Mouse (Mus musculus): ENCODE results near the gene Tymp.

The Tymp gene

DNA sequence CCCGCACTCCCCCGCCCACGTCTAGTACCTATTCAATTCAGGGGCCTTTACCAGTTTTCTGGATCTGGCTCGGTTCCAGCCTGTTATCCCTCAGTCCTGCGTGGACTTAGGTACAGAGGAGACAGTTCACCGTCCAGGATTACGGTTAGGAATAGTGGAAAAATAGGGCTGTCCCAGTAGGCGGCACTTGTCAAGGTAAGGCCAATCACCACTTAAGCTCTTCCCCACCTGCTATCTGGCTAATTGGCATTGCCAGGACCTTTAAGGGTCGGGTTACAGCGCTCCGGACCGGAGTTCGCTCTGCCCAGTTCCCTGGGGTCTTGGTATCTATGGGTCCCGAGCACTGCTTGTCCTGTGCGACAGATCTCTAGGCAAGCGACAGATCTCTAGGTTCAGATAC, at the start of gene Tymp:
Gene Tymp, minus strand, starts transcription at position 83 of the 400 bp plus-strand sequence.
- DNase-seq (ENCODE audit: low spot score in 2 of 2) = no peak

DNA sequence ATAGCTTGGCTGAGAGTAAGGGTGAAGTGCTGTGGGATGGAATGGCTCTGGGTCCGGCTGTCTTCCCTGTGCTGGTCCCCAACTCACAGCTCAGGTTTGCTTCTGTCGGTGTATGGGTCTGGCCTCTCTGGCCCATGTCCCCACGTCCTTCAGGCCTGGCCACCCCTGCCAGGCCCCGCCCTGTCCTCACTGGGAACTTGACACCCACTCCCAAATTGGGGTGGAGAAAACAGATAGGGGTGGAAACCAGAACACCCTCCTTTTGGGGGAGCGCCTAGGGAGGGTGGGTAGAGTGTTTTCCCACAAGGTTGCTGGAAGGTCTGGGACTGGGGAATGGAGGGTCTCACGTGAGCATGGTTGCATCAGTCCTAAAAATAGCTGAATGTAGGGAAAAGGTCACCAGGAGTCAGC, 48.9 kb upstream of the Tymp start, which contains the start of gene Cpt1b:
Gene Cpt1b, minus strand, starts transcription at position 153 of the 411 bp plus-strand sequence.
- no peak for DNase-seq (ENCODE audit: low spot score in 2 of 2)

DNA sequence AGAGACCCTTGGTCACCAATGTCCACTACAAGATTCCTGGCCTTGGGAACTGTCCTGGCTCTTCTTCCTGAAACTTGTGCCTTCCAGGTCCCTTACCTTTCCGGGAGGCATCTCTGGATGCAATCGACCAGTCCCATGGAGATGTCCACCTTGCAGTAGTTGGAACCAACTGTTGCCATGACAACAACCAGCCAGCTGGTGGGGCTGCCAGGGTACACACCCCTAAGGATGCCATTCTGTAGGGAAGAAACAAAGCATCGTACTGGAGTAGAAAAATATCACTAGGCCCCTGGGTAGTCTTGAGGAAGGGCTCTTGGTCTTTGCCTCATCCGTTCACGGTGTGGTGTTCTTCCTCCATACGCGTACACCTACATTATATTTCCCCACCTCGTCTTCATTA, 47.8 kb upstream of the Tymp start:
- no peak for DNase-seq (ENCODE audit: low spot score in 2 of 2)

DNA sequence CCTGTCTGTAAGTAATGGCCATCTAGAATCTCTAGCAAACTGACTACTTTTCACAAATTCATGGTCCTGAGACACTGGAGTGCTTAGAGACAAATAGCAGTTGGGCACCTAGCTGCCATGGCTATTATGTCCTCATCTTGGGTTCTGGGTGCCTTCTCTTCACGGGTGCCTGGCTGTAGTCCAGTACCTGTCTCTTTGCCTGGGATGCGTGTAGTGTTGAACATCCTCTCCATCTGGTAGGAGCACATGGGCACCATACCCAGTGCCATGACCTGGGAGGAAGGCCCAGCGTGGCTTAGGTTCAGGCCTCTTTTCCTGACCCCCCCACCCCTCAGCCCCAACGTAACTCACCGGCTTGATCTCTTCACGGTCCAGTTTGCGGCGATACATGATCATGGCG, 45.1 kb upstream of the Tymp start:
- DNase-seq (ENCODE audit: low spot score in 2 of 2) = no peak

DNA sequence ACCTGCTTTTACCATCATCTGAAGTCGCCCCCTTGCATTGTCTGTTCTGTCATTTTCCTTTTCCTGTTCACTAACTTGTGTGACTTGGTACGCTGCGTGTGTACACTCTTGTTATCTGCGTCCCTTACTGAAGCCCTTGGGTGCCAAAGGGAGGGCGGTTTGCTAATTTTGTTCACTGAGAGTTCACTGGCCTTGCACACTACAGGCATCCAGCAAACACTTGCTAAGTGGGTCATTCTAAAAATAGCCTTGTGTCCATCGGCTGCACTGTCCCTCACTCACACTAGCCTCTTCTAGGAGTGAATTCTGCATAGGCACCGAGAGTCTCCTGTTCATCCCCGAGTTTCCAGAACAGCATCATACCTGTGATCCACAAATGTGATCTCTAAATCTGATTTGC, 38.4 kb upstream of the Tymp start:
- no peak for DNase-seq (ENCODE audit: low spot score in 2 of 2)

DNA sequence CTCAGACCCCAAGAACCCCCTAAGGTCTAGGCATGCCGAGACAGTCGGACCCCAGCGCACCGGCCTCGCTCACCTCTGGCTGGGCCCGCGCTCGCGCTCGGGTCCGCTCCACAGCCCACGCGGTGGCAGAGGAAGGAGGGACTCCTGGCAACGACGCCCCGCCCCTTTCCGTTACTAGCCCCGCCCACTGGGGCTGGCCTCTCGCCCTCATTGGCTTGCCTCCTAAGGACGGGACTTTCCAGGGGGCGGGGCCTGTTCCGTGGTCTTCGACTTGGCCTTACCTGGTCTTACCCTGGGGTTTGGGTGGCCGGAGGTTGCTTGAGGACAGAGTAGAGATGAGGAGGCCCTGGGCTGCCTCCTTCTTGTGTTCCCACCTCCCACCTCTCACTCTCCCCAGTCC, 33.3 kb upstream of the Tymp start, which contains the start of gene Syce3:
Gene Syce3, minus strand, starts transcription at position 386 of the 400 bp plus-strand sequence.
- DNase-seq (ENCODE audit: low spot score in 2 of 2) = no peak

DNA sequence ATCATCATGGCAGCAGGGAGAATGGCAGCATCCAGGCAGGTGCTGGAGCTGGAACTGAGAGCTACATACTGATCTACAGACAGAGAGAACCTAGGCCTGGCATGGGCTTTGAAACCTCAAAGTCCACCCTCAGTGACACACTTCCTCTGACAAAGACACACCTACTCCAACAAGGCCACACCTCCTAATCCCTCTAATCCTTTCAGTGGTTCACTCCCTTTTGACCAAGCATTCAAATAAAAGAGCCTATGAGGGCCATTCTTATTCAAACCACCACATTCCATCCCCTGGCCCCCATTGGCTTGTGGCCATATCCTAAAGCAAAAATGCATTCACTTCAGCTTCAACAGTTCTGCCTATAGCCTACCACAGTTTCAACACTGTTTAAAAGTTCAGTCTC, 29.9 kb upstream of the Tymp start:
- DNase-seq (ENCODE audit: low spot score in 2 of 2) = no peak

DNA sequence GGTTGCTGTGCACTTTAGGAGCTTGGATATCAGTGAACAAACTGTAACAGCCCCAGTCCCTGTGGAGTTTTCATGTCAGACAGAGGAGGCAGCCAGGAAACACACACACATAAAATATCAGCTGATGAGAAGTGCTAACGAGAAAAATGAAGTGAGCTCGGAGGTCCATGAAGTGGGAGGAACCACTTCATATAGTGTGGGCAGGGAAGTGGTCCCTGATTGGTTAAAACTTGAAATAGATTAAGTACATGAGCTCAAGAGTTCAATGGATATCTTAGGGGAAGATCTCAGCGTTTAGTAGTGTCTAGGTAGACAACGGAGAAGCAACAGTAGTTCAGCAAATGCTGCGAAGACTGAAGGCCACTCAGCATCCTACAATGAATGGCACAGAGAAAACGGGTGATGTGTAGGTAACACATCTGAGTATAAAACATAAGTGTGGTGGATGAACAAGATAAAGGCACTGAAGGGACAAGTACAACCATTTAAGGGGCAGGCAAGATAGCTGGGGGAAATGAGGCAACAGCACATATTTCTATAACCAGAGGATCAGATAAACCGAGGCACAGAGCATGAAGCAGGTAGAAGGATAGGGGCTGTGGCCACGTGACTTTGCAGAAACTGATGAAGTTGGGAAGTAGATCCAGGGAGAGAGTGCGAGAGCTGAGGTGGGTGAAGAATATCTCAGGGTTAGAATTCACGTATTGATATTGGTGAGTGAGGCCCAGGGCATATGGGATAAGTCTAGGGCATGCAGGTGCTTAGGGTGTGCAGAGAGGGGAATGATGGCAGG, 28.2 kb upstream of the Tymp start:
- no peak for DNase-seq (ENCODE audit: low spot score in 2 of 2)

DNA sequence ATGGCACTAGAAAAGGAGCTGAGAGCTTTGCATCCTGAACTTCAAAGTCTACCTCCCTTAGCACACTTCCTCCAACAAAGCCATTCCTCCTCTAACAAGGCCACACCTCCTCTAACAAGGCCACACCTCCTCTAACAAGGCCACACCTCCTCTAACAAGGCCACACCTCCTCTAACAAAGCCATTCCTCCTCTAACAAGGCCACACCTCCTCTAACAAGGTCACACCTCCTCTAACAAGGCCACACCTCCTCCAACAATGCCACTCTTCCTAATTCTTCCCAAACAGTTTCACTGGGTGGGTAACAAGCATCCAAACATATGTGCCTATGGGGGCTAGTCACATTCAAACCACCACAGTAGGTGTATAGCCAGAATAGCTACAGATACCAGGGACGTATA, 25.6 kb upstream of the Tymp start:
- no peak for DNase-seq (ENCODE audit: low spot score in 2 of 2)

DNA sequence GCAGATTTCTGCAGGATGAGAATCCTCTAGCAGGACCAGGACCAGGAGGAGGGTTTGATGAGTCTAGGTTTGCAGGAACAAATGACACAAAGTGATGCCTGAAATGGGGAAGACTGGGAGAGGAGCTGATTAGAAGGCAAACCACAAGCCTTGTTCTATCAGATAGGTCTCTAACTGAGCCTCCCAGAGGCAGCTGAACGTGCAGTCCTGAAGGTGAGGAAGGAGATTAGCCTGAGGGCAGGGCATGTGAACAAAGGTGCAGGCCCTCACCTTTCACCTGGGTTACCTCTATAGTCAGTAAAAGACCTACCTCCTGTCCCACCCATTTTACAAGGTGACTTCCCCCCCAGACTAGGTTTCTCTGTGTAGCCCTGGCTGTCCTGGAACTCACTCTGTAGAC, 22.9 kb upstream of the Tymp start:
- DNase-seq (ENCODE audit: low spot score in 2 of 2) = no peak

DNA sequence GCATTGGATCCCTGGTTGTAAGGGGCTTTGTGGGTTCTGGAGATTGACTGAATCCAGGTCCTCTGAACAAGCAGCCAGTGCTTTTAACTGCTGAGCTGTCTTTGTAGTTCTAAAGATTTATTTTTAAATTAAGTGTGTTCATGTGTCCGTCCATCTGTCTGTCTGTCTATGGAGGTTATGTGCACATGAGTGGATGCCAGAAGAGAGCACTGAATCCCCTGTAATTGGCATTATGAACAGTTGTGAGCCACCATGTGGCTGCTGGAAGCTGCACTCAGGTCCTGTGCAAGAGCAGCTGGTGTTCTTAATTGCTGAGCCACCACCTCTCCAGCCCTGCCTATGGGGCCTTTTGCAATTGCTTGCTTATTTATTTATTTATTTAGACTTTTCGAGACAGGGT, 21.3 kb upstream of the Tymp start:
- no peak for DNase-seq (ENCODE audit: low spot score in 2 of 2)

DNA sequence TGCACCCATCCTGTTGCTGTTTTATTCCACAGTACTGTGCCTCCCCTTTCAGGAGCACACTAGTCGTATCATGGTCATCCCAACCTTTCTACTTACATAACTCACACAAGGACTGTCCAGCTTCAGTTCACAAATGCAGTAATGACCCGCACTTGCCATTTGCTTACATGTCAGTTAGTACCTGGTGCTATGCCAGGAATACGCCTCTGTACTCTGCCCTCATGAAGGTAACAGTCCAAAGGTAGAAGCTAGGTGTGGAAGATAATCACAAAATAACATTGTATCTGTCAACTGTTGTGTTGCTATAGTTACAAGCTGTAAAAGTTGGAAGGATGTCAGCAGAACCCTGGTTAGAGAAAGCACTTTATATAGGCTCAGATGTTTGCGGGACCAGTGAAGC, 20.0 kb upstream of the Tymp start:
- no peak for DNase-seq (ENCODE audit: low spot score in 2 of 2)

DNA sequence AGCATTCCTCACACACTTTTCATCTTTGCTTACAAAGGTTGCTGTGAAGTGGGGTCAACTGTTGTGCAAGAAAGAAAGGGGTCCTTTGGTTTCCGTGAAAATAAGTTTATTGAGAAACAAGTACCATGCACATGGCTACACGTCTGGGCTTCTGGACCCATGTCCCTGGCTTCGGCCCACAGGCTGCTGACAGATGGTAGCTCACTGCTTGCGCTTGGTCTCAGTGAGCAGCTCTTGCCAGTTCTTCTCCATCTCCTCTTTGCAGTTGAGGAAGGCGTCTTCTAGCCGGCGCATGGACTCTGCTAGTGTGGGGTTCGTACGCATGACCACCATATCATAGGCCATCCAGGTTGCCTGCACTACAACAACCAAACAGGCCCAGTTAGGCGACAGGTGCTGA, 13.2 kb upstream of the Tymp start:
- DNase-seq (ENCODE audit: low spot score in 2 of 2) = no peak

DNA sequence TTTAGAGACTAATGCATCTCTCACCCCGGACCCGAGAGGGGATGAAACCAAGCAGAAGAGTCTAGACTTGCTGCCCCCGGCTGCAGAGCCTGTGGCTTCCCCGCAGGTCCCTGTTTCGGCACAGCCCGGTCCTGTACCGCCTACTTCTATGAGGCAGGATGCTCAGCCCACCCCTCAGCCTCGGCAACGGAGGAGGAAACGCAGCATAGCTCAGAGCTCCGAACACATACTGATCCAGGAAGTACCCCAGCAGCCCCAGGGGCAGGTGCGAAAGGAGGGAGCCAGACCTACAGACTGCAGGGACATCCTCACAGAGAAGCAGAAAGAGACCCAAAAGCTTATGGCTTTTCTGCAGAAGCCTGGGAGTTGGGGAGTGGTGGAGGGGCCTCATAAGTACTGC, 10.3 kb upstream of the Tymp start:
- no peak for DNase-seq (ENCODE audit: low spot score in 2 of 2)

DNA sequence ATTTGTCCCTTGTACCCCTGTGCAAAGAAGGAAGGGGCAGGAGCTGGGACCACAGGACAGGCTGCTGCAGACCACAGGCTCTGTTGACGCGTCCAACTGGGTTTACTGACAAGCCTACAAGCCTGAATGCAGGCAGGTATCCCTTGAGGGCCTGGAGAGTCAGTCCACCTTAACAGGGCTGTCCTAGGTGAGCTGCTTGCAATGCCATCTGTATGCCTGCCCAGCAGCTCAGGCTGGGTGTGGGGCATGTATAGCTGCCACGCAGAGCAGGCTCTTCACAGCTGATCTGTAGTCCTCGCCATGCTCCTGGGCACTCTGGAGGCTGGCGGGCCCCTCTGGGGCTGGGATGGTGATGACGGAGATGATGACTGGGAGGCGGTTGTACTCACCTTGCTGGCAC, 7.8 kb upstream of the Tymp start, which contains the start of gene Klhdc7b:
Gene Klhdc7b, plus strand, starts transcription at position 301 of the 400 bp plus-strand sequence.
- DNase-seq (ENCODE audit: low spot score in 2 of 2) = no peak

DNA sequence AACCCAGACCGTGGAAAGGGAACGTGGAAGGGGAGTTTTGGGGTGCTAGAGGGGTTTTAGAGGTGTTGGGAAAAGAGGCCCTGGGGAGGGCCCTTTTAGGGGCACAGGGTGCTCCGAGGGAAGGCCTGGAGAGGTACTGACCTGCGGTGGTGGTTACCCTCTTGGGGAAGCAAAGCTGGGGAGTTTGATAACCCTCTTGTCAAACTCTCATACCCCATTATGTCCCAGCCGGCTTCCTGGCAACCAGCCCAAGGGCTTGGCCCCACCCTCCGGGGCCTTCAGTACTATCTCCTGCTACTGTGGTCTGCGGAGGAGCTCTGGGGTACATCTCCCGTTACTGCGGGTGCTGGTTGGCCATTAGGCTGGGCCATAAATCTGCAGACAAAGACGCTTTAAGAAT, 2.6 kb upstream of the Tymp start:
- no peak for DNase-seq (ENCODE audit: low spot score in 2 of 2)

DNA sequence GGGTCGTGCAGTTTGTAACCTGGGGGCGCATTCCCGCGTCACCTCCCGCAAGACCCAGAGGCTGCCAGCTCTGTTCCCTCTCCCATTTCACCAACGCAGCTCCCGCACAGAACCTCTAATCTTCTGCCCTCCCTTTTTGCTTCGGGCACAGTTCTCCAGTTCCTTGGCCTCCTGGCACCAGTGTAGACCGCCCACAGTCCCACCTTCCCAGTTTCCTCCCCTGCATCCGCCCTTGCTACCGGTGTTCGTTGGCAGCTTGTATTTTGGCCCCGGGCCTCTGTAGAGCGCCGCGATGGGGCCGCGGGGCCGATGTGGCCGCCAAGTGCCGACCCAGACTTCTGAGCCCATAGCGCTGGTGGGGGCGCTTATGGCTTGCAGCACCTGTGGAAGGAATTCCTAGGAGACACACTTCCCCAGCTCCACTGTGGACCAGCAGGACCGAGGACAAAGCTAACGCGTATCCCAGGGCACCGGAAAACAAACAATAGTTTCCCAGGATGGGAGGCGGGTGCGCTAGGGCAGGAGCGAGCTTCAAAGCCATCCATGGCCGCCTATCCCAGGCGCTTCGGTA, 2.1 kb upstream of the Tymp start, which contains the start of gene Odf3b:
Gene Odf3b, minus strand, starts transcription at position 452 of the 571 bp plus-strand sequence.
- no peak for DNase-seq (ENCODE audit: low spot score in 2 of 2)

DNA sequence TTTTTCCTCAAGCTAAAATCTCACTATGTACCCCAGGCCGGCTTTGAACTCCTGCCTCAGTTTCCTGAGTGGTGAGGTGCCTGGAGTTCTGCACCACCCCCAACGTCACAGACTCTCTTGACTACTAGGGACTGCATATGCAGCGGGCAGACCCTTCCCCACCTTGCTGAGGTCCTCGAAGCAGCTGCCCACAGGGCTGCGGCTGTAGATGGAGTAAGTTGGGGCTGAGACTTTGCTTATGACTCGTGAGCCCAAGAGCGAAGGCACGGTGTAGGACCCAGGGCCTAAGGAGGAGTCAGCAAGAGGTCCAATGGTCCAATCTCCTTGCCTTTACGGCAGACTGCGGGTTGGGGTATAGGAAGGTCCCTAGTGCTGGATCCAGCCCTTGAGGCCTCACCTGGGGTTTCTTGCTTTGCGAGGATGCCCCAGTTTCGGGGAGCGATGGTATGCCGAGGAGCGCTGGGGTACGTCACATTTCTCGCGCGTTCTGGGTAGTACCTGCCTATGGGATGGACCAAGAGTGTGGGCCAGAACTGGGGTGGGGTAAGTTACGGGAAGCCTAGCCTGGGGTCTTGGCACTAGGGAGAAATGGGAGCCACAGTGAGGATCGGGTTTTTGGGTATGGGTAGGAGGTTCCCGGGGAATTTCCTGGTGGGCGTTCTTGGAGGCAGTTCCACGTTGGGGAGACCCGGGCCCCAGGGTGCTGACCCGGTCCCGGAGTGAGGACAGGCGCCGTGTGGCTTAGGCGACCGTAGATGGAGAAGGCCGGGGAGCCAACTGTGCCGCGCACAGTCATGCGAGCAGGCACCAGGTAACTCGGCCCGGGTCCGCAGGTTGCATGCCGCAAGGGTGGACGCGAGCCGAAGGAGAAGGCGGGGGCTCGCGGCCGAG, 1.3 kb upstream of the Tymp start:
- no peak for DNase-seq (ENCODE audit: low spot score in 2 of 2)

DNA sequence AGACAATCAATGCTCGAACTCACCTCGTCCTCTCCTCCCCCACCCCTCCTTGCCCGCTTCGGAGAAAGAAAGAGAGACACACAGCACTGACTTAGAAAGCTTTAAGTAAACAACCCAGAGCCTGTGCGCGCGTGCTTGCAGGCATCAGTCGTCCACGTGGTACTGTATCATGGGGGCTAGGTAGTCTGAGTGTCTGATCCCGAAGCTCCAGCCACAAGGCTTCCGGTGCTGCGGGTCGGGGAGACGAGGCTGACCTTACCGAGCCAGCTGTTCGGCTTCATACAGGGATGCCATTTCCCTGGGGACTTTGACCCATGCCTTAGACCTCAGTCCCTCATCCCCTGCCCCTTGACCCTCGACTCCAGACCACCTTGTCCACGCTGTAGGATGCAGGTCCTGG, 523 bp upstream of the Tymp start:
- DNase-seq (ENCODE audit: low spot score in 2 of 2) = no peak

DNA sequence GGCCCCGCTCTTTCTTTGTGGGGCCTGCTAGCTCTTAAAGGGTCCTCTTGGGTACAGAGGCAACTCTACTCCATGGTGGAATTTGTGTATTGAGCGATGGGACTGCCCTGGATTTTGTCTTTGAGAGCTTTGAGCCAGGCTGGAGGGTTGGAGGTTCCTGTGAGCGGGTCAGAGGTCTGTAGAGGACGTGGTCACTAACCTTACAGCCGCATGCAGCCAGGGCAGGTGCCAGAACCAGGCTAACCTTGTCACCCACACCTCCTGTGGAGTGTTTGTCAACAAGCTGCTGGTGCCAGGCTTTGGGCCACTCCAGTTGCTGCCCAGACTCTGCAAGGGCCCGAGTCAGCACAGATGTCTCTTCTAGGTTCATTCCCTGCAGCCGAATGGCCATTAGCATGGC, 799 bp downstream of the Tymp start:
- DNase-seq (ENCODE audit: low spot score in 2 of 2) = no peak

DNA sequence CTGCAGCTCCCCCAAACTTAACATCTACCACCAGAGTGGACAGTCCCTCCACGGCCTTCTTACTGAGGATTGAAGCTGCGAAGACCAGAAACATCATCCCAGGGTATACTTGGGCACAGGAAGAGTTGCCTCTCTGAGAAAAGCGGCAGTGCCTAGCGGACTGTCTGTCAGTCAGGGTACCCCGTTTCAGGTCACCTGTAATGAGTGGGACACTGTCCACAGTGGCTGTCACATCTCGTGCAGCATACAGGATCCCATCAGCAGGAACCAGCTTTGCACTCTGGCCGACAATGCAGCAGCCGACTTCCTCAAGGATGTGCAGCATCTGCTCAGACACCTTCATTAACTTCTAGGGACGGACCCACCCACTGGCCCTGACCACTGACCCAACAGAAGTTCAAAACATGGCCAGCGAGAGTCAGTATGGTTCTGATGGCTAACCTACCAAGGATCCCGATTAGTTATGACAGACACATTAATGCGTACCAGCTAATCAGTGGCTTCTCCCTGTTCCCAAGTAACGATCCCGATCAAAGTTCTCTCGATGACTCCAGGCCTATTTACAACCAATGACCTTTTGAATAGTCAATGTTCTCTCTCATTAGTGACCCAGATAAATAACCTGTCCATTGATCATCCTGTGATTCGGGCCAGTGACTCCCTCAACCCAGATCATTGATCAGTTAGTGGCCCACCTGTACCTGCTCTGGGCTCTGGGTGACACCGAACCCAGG, 1.9 kb downstream of the Tymp start:
- no peak for DNase-seq (ENCODE audit: low spot score in 2 of 2)

DNA sequence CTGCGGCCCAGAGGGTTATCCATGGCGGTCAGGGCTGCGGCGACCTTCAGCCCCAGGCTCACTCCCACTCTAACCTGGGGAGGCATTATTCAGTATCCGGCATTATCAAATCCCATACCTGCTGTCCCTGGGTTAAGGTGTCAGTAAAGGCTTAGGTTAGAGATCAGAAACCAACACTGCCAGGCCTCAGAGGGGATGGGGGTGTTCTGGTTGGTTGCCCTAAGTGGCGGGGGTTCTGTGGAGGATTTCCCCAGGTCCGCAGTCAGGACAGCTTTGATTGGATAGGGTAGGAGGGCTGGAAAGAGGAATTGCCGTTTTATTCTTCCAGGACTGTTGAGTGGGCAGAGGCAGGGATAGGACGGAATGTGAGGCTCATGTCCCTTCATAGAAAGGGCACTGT, 2.5 kb downstream of the Tymp start:
- DNase-seq (ENCODE audit: low spot score in 2 of 2) = no peak

Data from frontal cortex, postnatal 10 days (tissue).